Mouse (Mus musculus): ENCODE measurements around the gene Pgam2.

GRCm38 (mm10) chr11:5849316-5849715, 45.8 kb upstream of the Pgam2 start:
- TF ChIP-seq CTCF (conservative IDR thresholded peaks at IDR 0.05; ENCODE audit: insufficient read depth, insufficient read length, low read depth, low read length) = no peak
- no peak for TF ChIP-seq POLR2A (IDR thresholded peaks at IDR 0.05; ENCODE audit: low read depth, low read length)

Data from kidney, adult 2 months (tissue).